ENCODE assay signal across 14 mouse cellular contexts in genomic region chr4:59709321-59709720, GRCm38 (mm10).
DNase-seq lines count a peak whose midpoint lies in the region; ATAC-seq and TF ChIP-seq lines count a peak whose summit lies in the region.
"Had no signal": no experiment of that assay in that cellular context is flagged by ENCODE, and none has a peak within 500 bp of the region (broad histone marks: within the 10 kb centered on the region; RNA-seq: fewer than 3 reads in every experiment).

No protein-coding gene starts in this region.

- no peaks in the 10 kb centered on the region for H3K27me3 ChIP-seq in kidney, embryonic 16.5 days (ENCODE audit: insufficient read depth, low read length)
- H3K27me3 ChIP-seq in MEL (ENCODE audit: control insufficient read depth in 1 of 2, insufficient read depth in 2 of 2, low read length in 2 of 2), result no peaks in the 10 kb centered on the region
- H3K27me3 ChIP-seq: CH12.LX; embryonic facial prominence, embryonic 12.5 days; neural tube, embryonic 12.5 days had no signal

- no peak overlapping the region for H3K9ac ChIP-seq in kidney, embryonic 16.5 days (replicated peaks; ENCODE audit: low read length)
- no peak overlapping the region for H3K9ac ChIP-seq in MEL (ENCODE audit: control insufficient read depth, low read depth, low read length, poor library complexity, severe bottlenecking)
- H3K9ac ChIP-seq: embryonic facial prominence, embryonic 12.5 days; neural tube, embryonic 12.5 days had no signal

- no peak overlapping the region for H3K4me3 ChIP-seq in kidney, embryonic 16.5 days (ENCODE audit: low read length)
- H3K4me3 ChIP-seq in MEL (ENCODE audit: control insufficient read depth in 1 of 2, insufficient read depth in 1 of 2, low read depth in 2 of 2, low read length in 2 of 2), result no peak overlapping the region
- H3K4me3 ChIP-seq: embryonic facial prominence, embryonic 12.5 days; layer of hippocampus, adult 2 months; neural tube, embryonic 12.5 days had no signal

- TF ChIP-seq EP300 in MEL (IDR thresholded peaks at IDR 0.05; ENCODE audit: low read depth in 1 of 2, low read length in 2 of 2), result no peak

- DNase-seq in kidney, adult 11 months, result peak; percentile 43
- DNase-seq in MEL (ENCODE audit: low read depth, low spot score), result peak; percentile 37
- DNase-seq in adrenal gland, postnatal 25 days, result peak; percentile 62
- DNase-seq in thymus, adult 18-20 months, result no peak
- no peak for DNase-seq in right cerebral cortex, postnatal 25 days
- no peak for DNase-seq in left cerebral cortex, adult 8-10 months (ENCODE audit: low spot score in 2 of 2)
- DNase-seq: gastrocnemius, postnatal 14 days; heart, postnatal 14 days had no signal

- H3K9me3 ChIP-seq in kidney, embryonic 16.5 days (ENCODE audit: low read length), result no peaks in the 10 kb centered on the region
- H3K9me3 ChIP-seq in MEL (replicated peaks; ENCODE audit: insufficient read depth, low read length), result no peaks in the 10 kb centered on the region
- H3K9me3 ChIP-seq: embryonic facial prominence, embryonic 12.5 days; neural tube, embryonic 12.5 days had no signal

- no peak for TF ChIP-seq RAD21 in MEL (IDR thresholded peaks at IDR 0.05; ENCODE audit: low read depth, low read length)

- peaks cover 33% of the 10 kb centered on the region for H3K4me1 ChIP-seq in kidney, embryonic 16.5 days (ENCODE audit: insufficient read depth, low read length)
- H3K4me1 ChIP-seq in MEL (ENCODE audit: control insufficient read depth in 1 of 2, insufficient read depth in 2 of 2, low read length in 2 of 2), result no peaks in the 10 kb centered on the region

- no peak for TF ChIP-seq CTCF in MEL (IDR thresholded peaks at IDR 0.05 in 2 of 3, conservative IDR thresholded peaks at IDR 0.05 in 1 of 3; ENCODE audit: control insufficient read depth in 1 of 3, insufficient read depth in 1 of 3, low read depth in 2 of 3, low read length in 3 of 3, poor library complexity in 1 of 3, severe bottlenecking in 1 of 3)

- WGBS in kidney, embryonic 16.5 days, result 88% methylated on average over 5 of the region's 5 CpGs

- H3K36me3 ChIP-seq in kidney, embryonic 16.5 days (ENCODE audit: insufficient read depth, low read length), result no peaks in the 10 kb centered on the region
- H3K36me3 ChIP-seq in MEL (ENCODE audit: control insufficient read depth in 1 of 2, insufficient read depth in 2 of 2, low read length in 2 of 2), result no peaks in the 10 kb centered on the region; a peak in 1 of 4 replicates
- H3K36me3 ChIP-seq: embryonic facial prominence, embryonic 12.5 days; neural tube, embryonic 12.5 days had no signal

- no peak overlapping the region for H3K4me2 ChIP-seq in kidney, embryonic 16.5 days (replicated peaks; ENCODE audit: low read depth, low read length)
- H3K4me2 ChIP-seq: embryonic facial prominence, embryonic 12.5 days; neural tube, embryonic 12.5 days had no signal

- TF ChIP-seq POLR2A in MEL (IDR thresholded peaks at IDR 0.05; ENCODE audit: control insufficient read depth in 1 of 2, insufficient read depth in 1 of 2, low read depth in 1 of 2, low read length in 2 of 2, poor library complexity in 1 of 2), result no peak

- no peaks in the 10 kb centered on the region for H3K79me2 ChIP-seq in MEL (ENCODE audit: control insufficient read depth, insufficient read depth, low read length, poor library complexity)

- ATAC-seq in kidney, embryonic 16.5 days (ENCODE audit: low FRiP score, low TSS enrichment), result no peak
- ATAC-seq in erythroblast, adult 5-6 weeks (replicated peaks; ENCODE audit: low FRiP score, poor library complexity, severe bottlenecking), result peak; percentile 66

- H3K27ac ChIP-seq in kidney, embryonic 16.5 days (ENCODE audit: low read length), result no peak overlapping the region
- no peak overlapping the region for H3K27ac ChIP-seq in MEL (ENCODE audit: control insufficient read depth, low read depth, low read length)
- H3K27ac ChIP-seq: embryonic facial prominence, embryonic 12.5 days; layer of hippocampus, adult 2 months; neural tube, embryonic 12.5 days had no signal

TF ChIP-seq in MEL, 35 proteins besides CTCF, POLR2A, EP300 and RAD21:
- TF ChIP-seq TBP (IDR thresholded peaks at IDR 0.05; ENCODE audit: low read depth, low read length), result no peak
- TF ChIP-seq NELFE (IDR thresholded peaks at IDR 0.05; ENCODE audit: low read depth, low read length), result no peak
- no peak for TF ChIP-seq BHLHE40 (IDR thresholded peaks at IDR 0.05; ENCODE audit: borderline replicate concordance, low read depth, low read length)
- no peak for TF ChIP-seq JUND (IDR thresholded peaks at IDR 0.05; ENCODE audit: low read depth, low read length)
- TF ChIP-seq NRF1 (IDR thresholded peaks at IDR 0.05; ENCODE audit: insufficient read depth, low read depth, low read length, poor library complexity, severe bottlenecking), result no peak
- TF ChIP-seq KAT2A (conservative IDR thresholded peaks at IDR 0.05; ENCODE audit: low read depth, low read length), result no peak
- TF ChIP-seq GATA1 (IDR thresholded peaks at IDR 0.05; ENCODE audit: low read depth, low read length), result no peak

Comparison
In these comparisons a context has a peak if more than half of its experiments do, and no peak if none do; other contexts are left out.
1. DNase-seq: peak in kidney, adult 11 months (single experiment), MEL (single experiment) and adrenal gland, postnatal 25 days (single experiment); none in thymus, adult 18-20 months (0 of 2), right cerebral cortex, postnatal 25 days (single experiment) and left cerebral cortex, adult 8-10 months (0 of 2).